Mouse (Mus musculus) CD4-positive, CD25-positive, alpha-beta regulatory T cell (primary cell): ENCODE measurements around the gene Pusl1. TPM values are rescaled to one million over a fixed set of nuclear protein-coding genes. Genes with fewer than 3 reads are reported as not detected.

Experiments
- polyA plus RNA-seq: library from polyadenylated mRNA; unstranded; fragments of 100-300 nt; shearing (Covaris generic); gene quantifications from one replicate; pipeline ENCODE4 v1.2.1, GENCODE M21; 2017

The Pusl1 gene
- polyA plus RNA-seq = 37.8 TPM

GRCm38 (mm10) chr4:155891551-155892001, at the start of gene Pusl1, which contains the start of gene Acap3:
Gene Pusl1, minus strand, starts transcription at chr4:155891781.
Gene Acap3, plus strand, starts transcription at chr4:155891822.

GRCm38 (mm10) chr4:155869317-155870033, 22.1 kb downstream of the Pusl1 start, which contains the start of the genes Cptp and Ints11:
Gene Cptp, minus strand, starts transcription at chr4:155869440.
Gene Ints11, plus strand, starts transcription at chr4:155869546.

GRCm38 (mm10) chr4:155863001-155863400, 28.6 kb downstream of the Pusl1 start, which contains the start of gene Tas1r3:
Gene Tas1r3, minus strand, starts transcription at chr4:155863362.

GRCm38 (mm10) chr4:155846871-155847578, 44.6 kb downstream of the Pusl1 start, which contains the start of gene Dvl1:
Gene Dvl1, plus strand, starts transcription at chr4:155847402.

GRCm38 (mm10) chr4:155839483-155839910, 52.1 kb downstream of the Pusl1 start, which contains the start of gene Mxra8:
Gene Mxra8, plus strand, starts transcription at chr4:155839680.

Other genes with a start within 250 kb of the Pusl1 start
- gene Gm10563, start 246.4 kb downstream of the Pusl1 start, polyA plus RNA-seq = not detected
- 0.23 TPM for gene Mmp23, start 238.4 kb downstream of the Pusl1 start, polyA plus RNA-seq
- gene Mib2, start 222.6 kb downstream of the Pusl1 start, polyA plus RNA-seq = 41.7 TPM
- 14.9 TPM for gene Fndc10, start 197.4 kb downstream of the Pusl1 start, polyA plus RNA-seq
- gene Ssu72, start 187.0 kb downstream of the Pusl1 start, polyA plus RNA-seq = 178 TPM
- 0.75 TPM for gene Tmem240, start 157.0 kb downstream of the Pusl1 start, polyA plus RNA-seq
- gene Atad3a, start 130.7 kb downstream of the Pusl1 start, polyA plus RNA-seq = 98.2 TPM
- gene Vwa1, start 117.1 kb downstream of the Pusl1 start, polyA plus RNA-seq = 0.35 TPM
- 0.05 TPM for gene Tmem88b, start 105.9 kb downstream of the Pusl1 start, polyA plus RNA-seq
- 0.20 TPM for gene Ankrd65, start 101.3 kb downstream of the Pusl1 start, polyA plus RNA-seq
- 121 TPM for gene Mrpl20, start 88.9 kb downstream of the Pusl1 start, polyA plus RNA-seq
- 291 TPM for gene Ccnl2, start 79.3 kb downstream of the Pusl1 start, polyA plus RNA-seq
- gene Aurkaip1, start 60.5 kb downstream of the Pusl1 start, polyA plus RNA-seq = 187 TPM
- gene Mxra8, start 52.1 kb downstream of the Pusl1 start, polyA plus RNA-seq = 4.2 TPM
- gene Dvl1, start 44.4 kb downstream of the Pusl1 start, polyA plus RNA-seq = 69.5 TPM
- gene Tas1r3, start 28.4 kb downstream of the Pusl1 start, polyA plus RNA-seq = 1.2 TPM
- 13.6 TPM for gene Cptp, start 22.3 kb downstream of the Pusl1 start, polyA plus RNA-seq
- 118 TPM for gene Ints11, start 22.2 kb downstream of the Pusl1 start, polyA plus RNA-seq
- 23.0 TPM for gene Acap3, start within 50 bp of the Pusl1 start, polyA plus RNA-seq
- gene Ube2j2, start 52.0 kb upstream of the Pusl1 start, polyA plus RNA-seq = 143 TPM
- 16.9 TPM for gene C1qtnf12, start 70.5 kb upstream of the Pusl1 start, polyA plus RNA-seq
- gene B3galt6, start 100.9 kb upstream of the Pusl1 start, polyA plus RNA-seq = 10.6 TPM
- gene Sdf4, start 101.1 kb upstream of the Pusl1 start, polyA plus RNA-seq = 491 TPM
- 804 TPM for gene Tnfrsf4, start 122.1 kb upstream of the Pusl1 start, polyA plus RNA-seq
- 759 TPM for gene Tnfrsf18, start 134.4 kb upstream of the Pusl1 start, polyA plus RNA-seq
- 0.54 TPM for gene Ttll10, start 167.6 kb upstream of the Pusl1 start, polyA plus RNA-seq
- 35.3 TPM for gene 9430015G10Rik, start 218.2 kb upstream of the Pusl1 start, polyA plus RNA-seq
- not detected for gene Rnf223, start 238.7 kb upstream of the Pusl1 start, polyA plus RNA-seq